Mouse (Mus musculus) heart, embryonic 14.5 days (tissue): ENCODE data around the gene Ephb3. TPM values are rescaled to one million over a fixed set of nuclear protein-coding genes. Genes with fewer than 3 reads are reported as not detected.

Source experiments
- ATAC-seq: fragments of 200-750 bp; cut with Nextera tagmentation; 2 replicates; pipeline ENCODE4 v1.8.0; 2017; ENCODE audit warnings: low read depth, moderate TSS enrichment; ENCODE audit not compliant: insufficient number of reproducible peaks, insufficient read depth, low FRiP score
- H3K27ac ChIP-seq, 2 experiments: fragments of 200-500 bp in 1 of 2; fragments of 300-500 bp in 1 of 2; sonication (generic) in 1 of 2; replicated peaks in 1 of 2; 2 replicates each; pipeline ENCODE4 v1.5.1; 2012 to 2014; ENCODE audit warnings: low read depth in 2 of 2, low read length in 2 of 2, control low read depth in 1 of 2, mild to moderate bottlenecking in 1 of 2, mixed read lengths in 1 of 2; ENCODE audit not compliant: control insufficient read depth in 1 of 2, insufficient read depth in 1 of 2
- H3K27me3 ChIP-seq: fragments of 300-500 bp; sonication (generic); 2 replicates; pipeline ENCODE4 v1.6.1; 2014; ENCODE audit warnings: mild to moderate bottlenecking, low read length, control low read depth; ENCODE audit not compliant: control insufficient read depth, insufficient read depth
- H3K36me3 ChIP-seq: fragments of 300-500 bp; sonication (generic); 2 replicates; pipeline ENCODE4 v1.6.1; 2014; ENCODE audit warnings: mild to moderate bottlenecking, control low read depth, low read length, mixed read lengths; ENCODE audit not compliant: control insufficient read depth, insufficient read depth
- H3K4me1 ChIP-seq, 2 experiments: fragments of 200-500 bp in 1 of 2; fragments of 300-500 bp in 1 of 2; sonication (generic) in 1 of 2; 2 replicates each; pipeline ENCODE4 v1.6.1; 2012 to 2014; ENCODE audit warnings: low read length in 2 of 2, control low read depth in 1 of 2, mixed read lengths in 1 of 2; ENCODE audit not compliant: control insufficient read depth in 2 of 2, insufficient read depth in 2 of 2
- H3K4me2 ChIP-seq: fragments of 300-500 bp; sonication (generic); 2 replicates; pipeline ENCODE4 v1.6.1; 2014; ENCODE audit warnings: mild to moderate bottlenecking, low read length
- H3K4me3 ChIP-seq, 2 experiments: fragments of 200-500 bp in 1 of 2; fragments of 300-500 bp in 1 of 2; sonication (generic) in 1 of 2; 2 replicates each; pipeline ENCODE4 v1.5.1; 2012 to 2014; ENCODE audit warnings: low read length in 2 of 2, mild to moderate bottlenecking in 2 of 2, control low read depth in 1 of 2, low read depth in 1 of 2, moderate library complexity in 1 of 2; ENCODE audit not compliant: control insufficient read depth in 1 of 2, insufficient read depth in 1 of 2
- H3K9ac ChIP-seq: fragments of 300-500 bp; sonication (generic); 2 replicates; pipeline ENCODE4 v1.6.1; 2014; ENCODE audit warnings: mild to moderate bottlenecking, low read length
- H3K9me3 ChIP-seq: fragments of 300-500 bp; sonication (generic); 2 replicates; pipeline ENCODE4 v1.6.1; 2016; ENCODE audit warnings: low read length, control low read depth; ENCODE audit not compliant: control insufficient read depth
- WGBS: fragments of 180-500 bp; shearing (Covaris S2); extraction: QIAGEN DNeasy Blood & Tissue Kit; methylation state at CpG from one replicate; pipeline ENCODE4 v1.1.7; 2014; 5-methylcytosine and 5-hydroxymethylcytosine counted together
- polyA plus RNA-seq: library from polyadenylated mRNA; unstranded; fragments of >200 nt; fragmentation: Nextera tagmentation; extraction: Ambion mirVana; gene quantifications from 2 replicates; pipeline ENCODE4 v1.2.1, GENCODE M21; 2014

Gene Ephb3
- polyA plus RNA-seq, 1 experiment from 2014 or later: 13.6 TPM

DNA sequence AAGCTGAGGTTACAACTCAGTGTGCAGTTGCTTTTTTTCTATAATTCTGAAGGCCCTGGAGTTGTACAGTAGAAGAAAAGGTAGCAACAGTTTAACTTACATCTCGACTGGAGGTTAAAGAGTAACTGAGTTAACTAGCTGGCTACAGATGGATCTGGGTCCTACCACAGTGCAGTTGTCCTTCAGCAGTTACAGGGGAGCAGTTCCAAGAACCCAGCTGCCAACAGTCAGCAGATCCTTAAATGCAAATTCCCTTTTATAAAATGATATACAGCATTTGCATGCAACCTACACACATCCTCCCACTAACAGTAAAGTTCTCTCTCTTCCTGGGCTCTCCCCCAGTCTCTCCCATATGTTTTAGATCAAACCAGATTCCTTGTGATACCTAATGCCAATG lies 22.4 kb upstream of the Ephb3 start:
- 67% methylated on average over 1 of the region's 1 CpGs for WGBS
- H3K4me3 ChIP-seq: no peak overlapping the region
- H3K4me2 ChIP-seq: no peak overlapping the region
- H3K9me3 ChIP-seq: no peaks in the 10 kb centered on the region
- no peak overlapping the region for H3K27ac ChIP-seq
- H3K27me3 ChIP-seq: no peaks in the 10 kb centered on the region
- H3K4me1 ChIP-seq: no peaks in the 10 kb centered on the region
- H3K36me3 ChIP-seq: no peaks in the 10 kb centered on the region
- no peak for ATAC-seq
- no peak overlapping the region for H3K9ac ChIP-seq

DNA sequence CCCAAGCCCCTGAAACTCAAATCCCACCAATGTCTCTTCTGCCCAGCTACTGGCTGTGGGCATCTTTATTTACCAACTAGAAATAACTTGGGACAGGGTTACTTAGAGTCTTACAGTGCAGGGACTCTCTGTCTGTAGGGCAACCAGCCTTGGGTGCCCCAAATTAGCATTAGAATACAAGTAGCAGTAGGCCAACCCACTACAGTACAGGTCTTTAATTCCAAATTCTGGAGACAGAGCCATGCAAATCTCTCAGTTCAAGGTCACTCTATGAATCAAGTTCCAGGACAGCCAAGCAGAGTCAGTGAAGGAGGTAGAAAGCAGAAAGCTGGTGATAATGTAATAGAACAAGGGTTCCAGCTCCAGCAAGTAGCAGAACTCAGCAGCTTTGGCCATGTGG lies 19.9 kb upstream of the Ephb3 start:
- Histone ChIP-seq H3K9me3 (no peaks in the 10 kb centered on the region), H3K4me3 (no peak overlapping the region), H3K4me1 (peaks cover 0 to 5% of the 10 kb centered on the region in 2 experiments; a peak in 3 of 4 replicates), H3K27me3 (no peaks in the 10 kb centered on the region), H3K4me2 (no peak overlapping the region), H3K36me3 (no peaks in the 10 kb centered on the region), H3K9ac (no peak overlapping the region), H3K27ac (no peak overlapping the region)
- ATAC-seq: no peak

DNA sequence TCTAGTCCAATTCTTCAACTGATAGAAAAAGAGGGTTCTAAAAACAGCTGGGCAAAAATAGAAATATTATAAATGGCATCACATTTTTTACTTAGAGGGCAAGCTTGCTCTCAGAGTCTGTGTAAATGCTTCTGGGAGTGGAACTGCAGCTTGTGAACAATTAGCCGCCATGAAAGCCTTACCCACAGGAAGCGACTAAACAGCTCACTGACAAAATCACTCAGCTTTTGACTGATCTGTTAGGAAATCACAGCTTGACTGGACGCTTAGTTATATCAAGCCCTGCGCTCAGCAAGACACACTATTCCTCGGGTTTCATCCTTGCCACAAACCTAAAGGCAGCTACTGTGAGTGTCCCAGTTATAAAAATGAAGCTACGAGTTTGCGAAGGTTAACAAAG lies 17.0 kb upstream of the Ephb3 start:
- H3K4me3 ChIP-seq: no peak overlapping the region
- no peak for ATAC-seq
- H3K4me1 ChIP-seq: peaks cover 0 to 5% of the 10 kb centered on the region in 2 experiments; a peak in 3 of 4 replicates
- 58% methylated on average over 7 of the region's 7 CpGs for WGBS
- no peaks in the 10 kb centered on the region for H3K9me3 ChIP-seq
- H3K36me3 ChIP-seq: no peaks in the 10 kb centered on the region
- no peaks in the 10 kb centered on the region for H3K27me3 ChIP-seq
- peak overlapping the region in 1 of 2 experiments; percentile 33; a peak in 1 of 4 replicates for H3K27ac ChIP-seq
- no peak overlapping the region for H3K9ac ChIP-seq
- H3K4me2 ChIP-seq: no peak overlapping the region

DNA sequence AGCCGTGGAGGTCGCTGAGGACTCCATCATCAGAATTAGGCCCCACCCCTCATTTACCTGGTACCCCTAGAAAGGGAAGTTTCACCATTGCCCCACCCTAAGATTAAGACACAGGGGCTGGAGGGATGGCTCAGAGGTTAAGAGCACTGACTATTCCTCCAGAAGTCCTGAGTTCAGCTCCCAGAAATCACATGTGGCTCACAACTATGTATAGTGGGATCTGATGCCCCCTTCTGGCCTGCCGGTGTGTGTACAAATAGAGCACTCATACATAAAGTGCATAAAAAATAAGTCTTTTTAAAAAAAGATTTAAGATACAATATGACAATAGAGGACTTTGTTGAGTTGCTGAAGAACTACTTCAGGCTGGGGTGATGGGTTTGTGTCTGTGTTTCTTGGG lies 16.2 kb upstream of the Ephb3 start:
- 78% methylated on average over 3 of the region's 3 CpGs for WGBS
- no peak; the same call in 1 of the 2 replicates for ATAC-seq
- H3K9me3 ChIP-seq: no peaks in the 10 kb centered on the region
- H3K9ac ChIP-seq: no peak overlapping the region
- H3K4me1 ChIP-seq: peaks cover 0 to 5% of the 10 kb centered on the region in 2 experiments; a peak in 3 of 4 replicates
- H3K4me2 ChIP-seq: no peak overlapping the region
- H3K4me3 ChIP-seq: no peak overlapping the region
- no peak overlapping the region for H3K27ac ChIP-seq
- no peaks in the 10 kb centered on the region for H3K27me3 ChIP-seq
- no peaks in the 10 kb centered on the region for H3K36me3 ChIP-seq

DNA sequence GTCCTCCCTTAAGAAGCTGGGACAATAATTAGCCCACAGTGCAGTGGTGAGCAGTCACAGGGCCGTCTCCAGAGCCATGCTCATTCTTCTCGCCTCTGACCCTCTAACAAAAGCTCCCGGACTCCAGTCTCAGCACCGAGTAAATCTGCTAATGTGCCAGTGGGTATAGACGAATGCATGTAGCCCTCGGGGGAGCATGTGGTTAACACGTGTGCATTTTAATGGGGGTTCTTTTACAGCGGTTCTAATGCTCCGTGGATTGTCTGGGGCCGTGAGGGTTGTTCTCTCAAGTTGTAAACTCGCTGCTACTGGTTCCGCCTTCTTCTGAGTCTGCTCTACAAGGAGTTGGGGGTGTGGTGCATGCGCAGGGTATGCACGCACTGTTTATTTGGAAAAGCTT lies 13.0 kb upstream of the Ephb3 start:
- peaks cover 0 to 5% of the 10 kb centered on the region in 2 experiments; a peak in 3 of 4 replicates for H3K4me1 ChIP-seq
- H3K27me3 ChIP-seq: no peaks in the 10 kb centered on the region
- H3K36me3 ChIP-seq: no peaks in the 10 kb centered on the region
- H3K9me3 ChIP-seq: no peaks in the 10 kb centered on the region
- no peak overlapping the region for H3K27ac ChIP-seq
- no peak overlapping the region for H3K4me3 ChIP-seq
- 82% methylated on average over 14 of the region's 14 CpGs for WGBS
- H3K9ac ChIP-seq: no peak overlapping the region
- ATAC-seq: no peak
- H3K4me2 ChIP-seq: no peak overlapping the region

DNA sequence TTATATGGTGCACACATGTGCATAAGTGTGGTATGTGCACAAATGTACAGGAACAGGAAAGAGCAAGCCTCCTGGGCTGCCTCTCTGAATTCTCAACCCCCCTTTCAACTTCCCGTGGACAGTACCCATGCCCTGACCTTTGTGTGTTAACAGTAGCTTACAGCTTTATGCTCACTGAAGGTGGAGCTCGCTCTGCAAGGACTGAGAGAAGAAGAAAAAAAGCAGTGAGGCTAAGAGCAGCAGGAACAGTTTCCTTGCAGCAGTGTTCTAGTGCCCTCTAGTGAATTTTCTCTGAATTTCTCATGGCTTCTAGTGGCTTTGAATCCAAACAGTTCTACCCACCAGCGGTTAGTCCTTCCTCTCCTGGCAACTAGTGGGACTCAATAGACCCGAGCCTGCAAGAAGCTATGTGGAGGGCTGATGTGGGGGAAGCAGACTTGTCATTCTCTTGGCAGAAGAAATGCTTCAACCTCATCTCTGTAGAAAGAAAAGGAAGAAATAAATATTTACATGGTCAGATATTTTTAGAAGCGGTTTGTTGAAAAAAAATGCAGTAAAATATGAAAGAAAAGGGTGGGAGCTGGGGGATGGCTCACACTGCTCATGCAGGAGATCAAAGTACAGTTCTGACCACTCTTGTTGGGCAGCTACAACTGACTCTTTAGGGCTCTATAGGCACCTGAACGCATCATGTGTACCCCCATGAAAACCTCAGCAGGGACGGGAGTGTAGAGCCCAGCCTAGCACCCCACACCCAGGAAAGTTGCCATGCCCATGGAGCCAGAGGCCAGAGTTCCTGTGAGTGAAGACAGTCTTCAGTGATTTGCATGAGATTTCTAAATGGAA lies 11.8 kb upstream of the Ephb3 start:
- no peaks in the 10 kb centered on the region for H3K9me3 ChIP-seq
- no peaks in the 10 kb centered on the region for H3K36me3 ChIP-seq
- H3K4me3 ChIP-seq: no peak overlapping the region
- no peaks in the 10 kb centered on the region for H3K27me3 ChIP-seq
- H3K9ac ChIP-seq: no peak overlapping the region
- H3K4me1 ChIP-seq: peaks cover 0 to 3% of the 10 kb centered on the region in 2 experiments; a peak in 3 of 4 replicates
- H3K27ac ChIP-seq: no peak overlapping the region
- WGBS: 34% methylated on average over 7 of the region's 7 CpGs
- no peak overlapping the region for H3K4me2 ChIP-seq
- ATAC-seq: no peak

DNA sequence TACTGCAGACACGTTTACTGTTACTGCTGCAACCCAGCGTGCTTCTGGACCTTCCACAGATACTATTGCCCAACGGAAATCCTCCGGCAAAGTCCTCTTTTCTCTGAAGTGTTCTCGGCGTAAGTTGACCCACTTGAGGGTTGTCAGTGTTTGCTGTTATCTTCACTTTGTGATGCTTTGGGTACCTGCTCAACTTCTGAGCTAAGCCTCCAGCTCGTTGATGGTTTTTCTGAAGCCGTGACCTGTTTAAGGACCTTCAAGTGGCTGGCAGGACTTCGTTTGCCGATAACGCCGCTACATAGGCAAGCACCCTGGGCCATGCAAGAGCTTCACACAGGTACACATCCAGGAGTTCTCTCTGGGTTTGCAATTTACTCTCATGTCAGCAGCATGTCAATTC lies 10.4 kb upstream of the Ephb3 start:
- WGBS: 36% methylated on average over 12 of the region's 12 CpGs
- H3K4me1 ChIP-seq: no peaks in the 10 kb centered on the region; a peak in 1 of 4 replicates
- no peak overlapping the region for H3K27ac ChIP-seq
- no peaks in the 10 kb centered on the region for H3K27me3 ChIP-seq
- ATAC-seq: no peak
- no peaks in the 10 kb centered on the region for H3K36me3 ChIP-seq
- no peaks in the 10 kb centered on the region for H3K9me3 ChIP-seq
- no peak overlapping the region for H3K9ac ChIP-seq
- no peak overlapping the region for H3K4me3 ChIP-seq
- H3K4me2 ChIP-seq: 0 out of 2 replicates have a peak overlapping the region, but pooled peaks have one; percentile 5
